Mouse (Mus musculus) testis, adult 2 months (tissue): ENCODE measurements around the gene Gm49384. TPM values are rescaled to one million over a fixed set of nuclear protein-coding genes. Genes with fewer than 3 reads are reported as not detected.

ENCODE experiments used
- H3K27ac ChIP-seq: fragments of 200-500 bp; 2 replicates; pipeline ENCODE4 v1.5.1; 2012; ENCODE audit warnings: low read depth, low read length; ENCODE audit not compliant: control insufficient read depth, insufficient read depth
- H3K27me3 ChIP-seq: fragments of 200-500 bp; 2 replicates; pipeline ENCODE4 v1.6.1; 2012; ENCODE audit warnings: mild to moderate bottlenecking, low read length, moderate library complexity; ENCODE audit not compliant: control insufficient read depth, insufficient read depth
- H3K36me3 ChIP-seq: fragments of 200-500 bp; 2 replicates; pipeline ENCODE4 v1.6.1; 2012; ENCODE audit warnings: mild to moderate bottlenecking, low read length; ENCODE audit not compliant: control insufficient read depth, insufficient read depth
- H3K4me1 ChIP-seq: fragments of 200-500 bp; 2 replicates; pipeline ENCODE4 v1.6.1; 2012; ENCODE audit warnings: low read length; ENCODE audit not compliant: control insufficient read depth, insufficient read depth
- H3K4me3 ChIP-seq: fragments of 200-500 bp; 2 replicates; pipeline ENCODE4 v1.5.1; 2012; ENCODE audit warnings: low read depth, mild to moderate bottlenecking, low read length, moderate library complexity, mixed read lengths; ENCODE audit not compliant: control insufficient read depth
- CTCF ChIP-seq: fragments of 200-500 bp; IDR thresholded peaks from 2 replicates; pipeline ENCODE4 v1.5.1; 2012; ENCODE audit warnings: low read depth, mild to moderate bottlenecking, inconsistent platforms, low read length, moderate library complexity; ENCODE audit not compliant: control insufficient read depth, insufficient read depth, insufficient replicate concordance
- POLR2A ChIP-seq: fragments of 200-500 bp; IDR thresholded peaks from 2 replicates; pipeline ENCODE4 v1.6.1; 2012; ENCODE audit warnings: low read depth, mild to moderate bottlenecking, inconsistent platforms, low read length, moderate library complexity; ENCODE audit not compliant: control insufficient read depth
- polyA plus RNA-seq: library from polyadenylated mRNA; depleted of rRNA; stranded (reverse); fragments of >200 nt; gene quantifications from 2 replicates; pipeline ENCODE4 v1.2.3, GENCODE M21; 2012

Gene Gm49384
- polyA plus RNA-seq, 1 experiment, result 0.20 TPM

- Histone ChIP-seq H3K4me1 (no peaks in the 10 kb centered on the region; the same call in 1 of the 2 replicates), H3K36me3 (no peaks in the 10 kb centered on the region; the same call in 1 of the 2 replicates), H3K4me3 (no peak overlapping the region), H3K27me3 (no peaks in the 10 kb centered on the region), H3K27ac (no peak overlapping the region)
- TF ChIP-seq CTCF (no peak), POLR2A (no peak)
These were observed 14.0 kb downstream of the Gm49384 start for GRCm38 (mm10) chr12:69190074-69190473.

GRCm38 (mm10) chr12:69186811-69187471, 17.1 kb downstream of the Gm49384 start:
- no peak for TF ChIP-seq CTCF
- TF ChIP-seq POLR2A, result no peak
- H3K4me1 ChIP-seq, result no peaks in the 10 kb centered on the region; the same call in 1 of the 2 replicates

GRCm38 (mm10) chr12:69185371-69185770, 18.7 kb downstream of the Gm49384 start:
- H3K36me3 ChIP-seq, result no peaks in the 10 kb centered on the region
- H3K4me3 ChIP-seq, result peak overlapping the region; percentile 99
- H3K27ac ChIP-seq, result peak overlapping the region; percentile 45; the same call in 1 of the 2 replicates
- H3K4me1 ChIP-seq, result no peaks in the 10 kb centered on the region; the same call in 1 of the 2 replicates
- TF ChIP-seq POLR2A (no peak), CTCF (no peak)
- H3K27me3 ChIP-seq, result no peaks in the 10 kb centered on the region

More at GRCm38 (mm10) chr12:69186811-69187471, 17.1 kb downstream of the Gm49384 start:
- Histone ChIP-seq H3K4me3 (peak overlapping the region; percentile 21), H3K27ac (no peak overlapping the region), H3K36me3 (no peaks in the 10 kb centered on the region), H3K27me3 (no peaks in the 10 kb centered on the region)

- Histone ChIP-seq H3K36me3 (no peaks in the 10 kb centered on the region), H3K4me1 (peaks cover 2% of the 10 kb centered on the region; the same call in 1 of the 2 replicates), H3K27ac (peak overlapping the region; percentile 98), H3K27me3 (no peaks in the 10 kb centered on the region), H3K4me3 (peak overlapping the region; percentile 99)
- TF ChIP-seq CTCF (no peak), POLR2A (0 out of 2 replicates have a peak, but pooled peaks have one; percentile 25)
These were observed 19.4 kb downstream of the Gm49384 start for GRCm38 (mm10) chr12:69184342-69185295.

- TF ChIP-seq CTCF (no peak), POLR2A (peak; percentile 95)
- Histone ChIP-seq H3K27me3 (no peaks in the 10 kb centered on the region), H3K27ac (peak within 1 kb of the TSS; percentile 99), H3K4me1 (peaks cover 2% of the 10 kb centered on the region; the same call in 1 of the 2 replicates), H3K4me3 (peak within 1 kb of the TSS; percentile 99), H3K36me3 (no peaks in the 10 kb centered on the region)
These were observed 20.3 kb downstream of the Gm49384 start, which contains the start of the genes Rpl36al and Mgat2 for GRCm38 (mm10) chr12:69183583-69184308. Gene Rpl36al, minus strand, starts transcription at chr12:69184083. Gene Mgat2, plus strand, starts transcription at chr12:69184157.

GRCm38 (mm10) chr12:69181800-69182199, 22.3 kb downstream of the Gm49384 start:
- H3K27ac ChIP-seq, result no peak overlapping the region
- H3K27me3 ChIP-seq, result no peaks in the 10 kb centered on the region
- H3K4me1 ChIP-seq, result peaks cover 2% of the 10 kb centered on the region; the same call in 1 of the 2 replicates
- H3K36me3 ChIP-seq, result no peaks in the 10 kb centered on the region
- TF ChIP-seq CTCF, result no peak
- no peak for TF ChIP-seq POLR2A
- H3K4me3 ChIP-seq, result no peak overlapping the region
